Mouse (Mus musculus) lung, embryonic 14.5 days (tissue): ENCODE results near the gene Tes. TPM values are rescaled to one million over a fixed set of nuclear protein-coding genes. Genes with fewer than 3 reads are reported as not detected.

Experiments
- ATAC-seq: fragments of 200-750 bp; cut with Nextera tagmentation; 2 replicates; pipeline ENCODE4 v1.8.0; 2017; ENCODE audit warnings: mild to moderate bottlenecking, moderate TSS enrichment, moderate library complexity; ENCODE audit not compliant: insufficient read depth
- DNase-seq: peaks from one replicate; pipeline ENCODE4 v3.0.0-alpha.2; 2015
- H3K27ac ChIP-seq: fragments of 300-500 bp; sonication (generic); 2 replicates; pipeline ENCODE4 v1.5.1; 2014; ENCODE audit warnings: low read depth, mild to moderate bottlenecking, moderate library complexity
- H3K27me3 ChIP-seq: fragments of 300-500 bp; sonication (generic); 2 replicates; pipeline ENCODE4 v1.6.1; 2014; ENCODE audit warnings: low read length, control low read depth; ENCODE audit not compliant: insufficient read depth
- H3K36me3 ChIP-seq: fragments of 300-500 bp; sonication (generic); 2 replicates; pipeline ENCODE4 v1.6.1; 2014; ENCODE audit warnings: control low read depth; ENCODE audit not compliant: insufficient read depth
- H3K4me1 ChIP-seq: fragments of 300-500 bp; sonication (generic); 2 replicates; pipeline ENCODE4 v1.6.1; 2014; ENCODE audit warnings: antibody characterized with exemption, control low read depth; ENCODE audit not compliant: insufficient read depth
- H3K4me2 ChIP-seq: fragments of 300-500 bp; sonication (generic); 2 replicates; pipeline ENCODE4 v1.6.1; 2014; ENCODE audit warnings: mild to moderate bottlenecking
- H3K4me3 ChIP-seq: fragments of 300-500 bp; sonication (generic); 2 replicates; pipeline ENCODE4 v1.5.1; 2014; ENCODE audit warnings: low read depth, low read length
- H3K9ac ChIP-seq: fragments of 300-500 bp; sonication (generic); 2 replicates; pipeline ENCODE4 v1.6.1; 2014
- H3K9me3 ChIP-seq: fragments of 300-500 bp; sonication (generic); 2 replicates; pipeline ENCODE4 v1.6.1; 2016; ENCODE audit warnings: low read depth, low read length, control low read depth
- CTCF ChIP-seq: IDR thresholded peaks from 2 replicates; pipeline ENCODE4 v1.5.1; 2016; ENCODE audit warnings: antibody characterized with exemption, low read depth
- WGBS: fragments of 180-500 bp; shearing (Covaris S2); extraction: QIAGEN DNeasy Blood & Tissue Kit; methylation state at CpG from one replicate; pipeline ENCODE4 v1.1.7; 2014; 5-methylcytosine and 5-hydroxymethylcytosine counted together
- polyA plus RNA-seq: library from polyadenylated mRNA; unstranded; fragments of >200 nt; fragmentation: Nextera tagmentation; extraction: Ambion mirVana; gene quantifications from 2 replicates; pipeline ENCODE4 v1.2.1, GENCODE M21; 2014

The Tes gene
- polyA plus RNA-seq, 1 experiment from 2014 or later: 77.0 TPM

GRCm38 (mm10) chr6:17152551-17152950 is 87.6 kb downstream of the Tes start:
- Histone ChIP-seq H3K27me3 (no peaks in the 10 kb centered on the region), H3K4me1 (no peaks in the 10 kb centered on the region), H3K9me3 (no peaks in the 10 kb centered on the region), H3K27ac (no peak overlapping the region), H3K9ac (no peak overlapping the region), H3K4me3 (no peak overlapping the region), H3K4me2 (no peak overlapping the region), H3K36me3 (no peaks in the 10 kb centered on the region)
- no peak for ATAC-seq
- DNase-seq: no peak
- 40% methylated on average over 3 of the region's 3 CpGs for WGBS
- TF ChIP-seq CTCF: no peak

Other genes starting within 250 kb of the Tes start
- gene Tfec, start 166.7 kb upstream of the Tes start, polyA plus RNA-seq: 0.70 and 1.1 TPM in 2 replicates
- 52.1 and 55.8 TPM in 2 replicates for gene Cav2, start 216.0 kb downstream of the Tes start, polyA plus RNA-seq
- 300 and 367 TPM in 2 replicates for gene Cav1, start 241.2 kb downstream of the Tes start, polyA plus RNA-seq